Mouse (Mus musculus) neural tube, embryonic 12.5 days (tissue): ENCODE measurements around the gene Ms4a14. TPM values are rescaled to one million over a fixed set of nuclear protein-coding genes. Genes with fewer than 3 reads are reported as not detected.

Experiments
- polyA plus RNA-seq: library from polyadenylated mRNA; unstranded; fragments of >200 nt; fragmentation: Nextera tagmentation; extraction: Ambion mirVana; gene quantifications from 2 replicates; pipeline ENCODE4 v1.2.1, GENCODE M21; 2016

Ms4a14 gene
- polyA plus RNA-seq, 1 experiment from 2014 or later, result not detected

Other genes starting within 250 kb of the Ms4a14 start
- not detected in 2 replicates for gene Ms4a8a, start 233.4 kb downstream of the Ms4a14 start, polyA plus RNA-seq
- gene 1700017D01Rik, start 183.6 kb downstream of the Ms4a14 start, polyA plus RNA-seq, result not detected in 2 replicates
- gene 1700025F22Rik, start 149.1 kb downstream of the Ms4a14 start, polyA plus RNA-seq, result not detected in 2 replicates
- gene Ms4a13, start 117.7 kb downstream of the Ms4a14 start, polyA plus RNA-seq, result not detected in 2 replicates
- gene Ms4a12, start 82.0 kb downstream of the Ms4a14 start, polyA plus RNA-seq, result not detected in 2 replicates
- not detected in 2 replicates for gene Ms4a1, start 48.2 kb downstream of the Ms4a14 start, polyA plus RNA-seq
- not detected in 2 replicates for gene Ms4a5, start 30.6 kb downstream of the Ms4a14 start, polyA plus RNA-seq
- gene Ms4a7, start 21.7 kb upstream of the Ms4a14 start, polyA plus RNA-seq, result 1.8 and 2.1 TPM in 2 replicates
- gene Ms4a4a, start 61.1 kb upstream of the Ms4a14 start, polyA plus RNA-seq, result 2.6 and 3.1 TPM in 2 replicates
- gene Ms4a4c, start 90.3 kb upstream of the Ms4a14 start, polyA plus RNA-seq, result 0.11 and 0.42 TPM in 2 replicates
- not detected in 2 replicates for gene Ms4a4b, start 129.1 kb upstream of the Ms4a14 start, polyA plus RNA-seq
- 2.3 and 2.5 TPM in 2 replicates for gene Ms4a6c, start 154.9 kb upstream of the Ms4a14 start, polyA plus RNA-seq
- not detected in 2 replicates for gene Gm8369, start 171.5 kb upstream of the Ms4a14 start, polyA plus RNA-seq
- gene Ms4a6b, start 202.1 kb upstream of the Ms4a14 start, polyA plus RNA-seq, result 2.1 and 2.6 TPM in 2 replicates
- 0.26 TPM in 1 of 2 replicates, not detected in the other for gene Ms4a4d, start 222.3 kb upstream of the Ms4a14 start, polyA plus RNA-seq